Mouse (Mus musculus) adrenal gland, postnatal 14 days (tissue): ENCODE results near the gene Slc30a1. TPM values are rescaled to one million over a fixed set of nuclear protein-coding genes. Genes with fewer than 3 reads are reported as not detected.

Experiments used
- DNase-seq: peaks from one replicate; pipeline ENCODE4 v3.0.0; 2021; ENCODE audit warnings: mixed read lengths
- total RNA-seq: library from RNA; stranded (reverse); gene quantifications from 2 replicates; pipeline ENCODE4 v1.2.3, GENCODE M21; 2021

Gene Slc30a1
- total RNA-seq, 1 experiment from 2014 or later: 25.2 TPM

DNA sequence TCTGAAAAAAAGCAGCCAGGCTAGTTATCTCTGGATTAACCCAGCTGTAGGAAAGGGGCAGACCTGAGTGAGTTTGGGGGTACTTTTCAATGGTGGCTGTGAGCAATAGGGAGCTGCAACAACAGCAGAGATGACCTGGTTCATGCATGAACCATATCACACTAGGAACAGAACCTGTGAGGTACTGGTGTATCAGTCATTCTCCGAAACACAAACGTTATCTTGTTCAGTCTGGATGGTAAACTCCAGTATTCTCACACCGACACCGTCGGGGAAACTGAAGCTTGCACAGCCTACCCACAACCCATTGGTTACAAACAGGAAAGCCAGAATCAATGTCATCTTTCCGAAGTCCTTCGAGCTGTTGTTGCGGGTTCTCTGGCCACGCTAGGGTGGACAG is 11.7 kb upstream of the Slc30a1 start:
- DNase-seq: no peak

- peak; percentile 60 for DNase-seq
These were observed 9.6 kb upstream of the Slc30a1 start for GRCm38 (mm10) chr1:191896806-191897552.

- DNase-seq: peak; percentile 83
These were observed 682 bp upstream of the Slc30a1 start for GRCm38 (mm10) chr1:191905637-191906533.

GRCm38 (mm10) chr1:191907431-191907810 is 854 bp downstream of the Slc30a1 start:
- DNase-seq: peak; percentile 88

DNA sequence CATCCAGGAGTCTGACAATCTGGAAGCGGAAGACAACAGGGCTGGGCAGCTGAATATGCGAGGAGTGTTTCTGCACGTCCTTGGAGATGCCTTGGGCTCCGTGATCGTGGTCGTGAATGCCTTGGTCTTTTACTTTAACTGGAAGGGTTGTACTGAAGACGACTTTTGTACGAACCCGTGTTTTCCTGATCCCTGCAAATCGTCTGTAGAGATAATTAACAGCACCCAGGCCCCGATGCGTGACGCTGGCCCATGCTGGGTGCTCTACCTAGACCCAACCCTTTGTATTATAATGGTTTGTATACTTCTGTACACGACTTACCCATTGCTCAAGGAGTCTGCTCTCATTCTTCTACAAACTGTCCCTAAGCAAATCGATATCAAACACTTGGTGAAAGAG is 2.3 kb downstream of the Slc30a1 start:
- DNase-seq: no peak

GRCm38 (mm10) chr1:191909316-191909715 is 2.7 kb downstream of the Slc30a1 start:
- DNase-seq: no peak

- DNase-seq: no peak
These were observed 4.1 kb downstream of the Slc30a1 start for GRCm38 (mm10) chr1:191910646-191911045.

DNA sequence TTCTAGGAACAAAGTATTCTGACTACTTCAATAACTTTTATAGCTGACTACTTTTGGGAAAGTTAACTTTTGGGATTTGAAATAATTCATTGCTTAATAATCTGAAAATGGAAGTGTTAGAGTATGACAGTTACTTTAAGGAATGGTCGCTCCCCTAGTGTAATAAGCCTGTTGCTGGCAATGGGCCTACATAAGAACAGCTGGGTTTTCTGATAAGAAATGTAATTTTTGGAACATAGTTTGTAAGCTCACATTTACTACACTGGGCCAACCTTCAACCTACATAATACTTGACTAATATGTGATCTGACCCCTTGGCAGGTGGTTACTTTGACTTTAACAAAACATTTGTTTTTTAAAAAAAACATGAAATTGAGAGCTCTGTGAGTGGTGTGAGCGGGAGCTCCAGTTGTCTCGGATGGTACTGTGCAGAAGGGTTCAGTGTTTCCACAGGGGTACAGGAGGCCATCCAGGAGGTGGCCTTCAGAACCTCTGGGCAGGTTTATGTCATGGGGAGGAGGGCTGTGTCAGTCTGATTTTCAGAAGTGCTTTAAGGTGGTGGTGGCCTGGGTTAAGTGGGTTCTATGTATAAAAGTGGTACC is 4.6 kb downstream of the Slc30a1 start:
- DNase-seq: no peak

DNA sequence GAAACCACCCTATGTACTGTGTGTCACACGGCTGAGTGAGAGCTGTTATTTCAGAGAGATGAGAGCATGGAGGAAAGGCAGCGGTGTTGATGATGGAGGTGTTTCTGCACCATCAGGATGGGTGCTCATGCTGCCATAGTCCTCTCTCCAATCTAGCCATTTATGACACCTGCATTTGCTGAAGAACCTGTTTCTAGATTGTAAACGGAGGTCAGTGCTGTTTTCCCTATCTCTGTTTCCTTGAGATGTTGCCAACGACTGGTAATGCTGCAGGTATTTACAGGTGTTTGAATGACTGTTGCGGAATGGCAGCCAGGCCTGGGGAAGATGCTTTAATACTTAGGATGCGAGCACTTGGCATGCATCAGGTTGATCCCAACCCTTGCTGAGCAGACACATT is 8.1 kb downstream of the Slc30a1 start:
- DNase-seq: no peak

DNA sequence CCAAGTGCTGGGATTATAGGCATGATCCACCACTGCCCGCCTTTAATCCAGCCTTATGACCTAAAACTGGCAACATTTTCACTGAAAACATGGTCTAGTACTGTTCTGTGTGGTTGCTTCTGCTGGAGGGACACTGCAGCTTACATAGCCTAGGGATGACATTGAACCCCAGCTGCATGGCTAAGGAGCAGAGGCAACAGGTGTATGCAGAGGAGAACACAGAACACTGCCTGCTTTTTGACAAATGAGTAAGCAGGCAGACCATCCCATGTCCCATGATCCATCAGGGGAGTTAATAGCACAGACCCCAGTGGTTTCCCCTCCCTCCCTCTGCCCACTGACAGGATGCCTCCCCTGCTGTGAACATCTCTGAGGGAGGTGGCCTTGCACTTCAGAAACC is 9.0 kb downstream of the Slc30a1 start:
- DNase-seq: no peak

DNA sequence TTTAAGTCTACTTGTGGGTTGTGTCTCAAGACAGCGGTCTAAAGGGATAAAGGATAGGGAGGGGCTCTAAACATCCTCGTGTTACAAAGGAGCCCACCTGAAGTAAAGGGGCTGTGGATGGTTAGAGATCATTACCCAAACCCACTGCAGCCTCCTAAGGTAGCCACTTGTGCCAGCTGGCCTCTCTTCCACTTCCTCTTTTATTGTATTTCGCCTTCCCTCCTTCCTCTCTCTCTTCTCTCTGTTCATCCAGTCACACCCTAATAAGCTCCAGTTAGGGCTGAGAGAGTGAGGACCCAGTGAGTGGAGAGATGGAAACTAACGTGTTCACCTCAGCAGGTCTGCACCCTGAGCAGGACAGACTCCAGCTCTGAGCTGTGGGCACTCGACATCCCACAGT is 10.3 kb downstream of the Slc30a1 start:
- no peak for DNase-seq

DNA sequence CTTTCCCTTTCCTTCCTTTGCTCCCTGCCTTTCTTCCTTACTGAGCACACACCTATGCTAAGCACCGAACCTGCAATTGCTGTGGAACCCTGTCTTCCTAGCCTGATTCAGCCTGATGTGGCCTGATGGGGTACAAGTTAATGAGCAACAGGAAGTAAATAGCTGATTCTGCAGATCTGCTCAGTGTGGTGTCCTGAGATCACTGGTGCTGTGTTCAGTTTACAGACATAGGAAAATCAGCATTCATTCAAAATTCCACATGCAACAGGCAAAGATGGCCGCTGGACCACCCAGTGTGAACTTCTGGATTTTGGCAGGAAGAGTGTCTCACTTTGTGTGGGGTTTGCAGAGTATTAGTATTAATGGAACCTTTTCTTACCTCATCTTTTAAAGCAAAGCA is 12.8 kb downstream of the Slc30a1 start:
- DNase-seq: no peak

- no peak for DNase-seq
These were observed 15.1 kb downstream of the Slc30a1 start for GRCm38 (mm10) chr1:191921701-191922100.

DNA sequence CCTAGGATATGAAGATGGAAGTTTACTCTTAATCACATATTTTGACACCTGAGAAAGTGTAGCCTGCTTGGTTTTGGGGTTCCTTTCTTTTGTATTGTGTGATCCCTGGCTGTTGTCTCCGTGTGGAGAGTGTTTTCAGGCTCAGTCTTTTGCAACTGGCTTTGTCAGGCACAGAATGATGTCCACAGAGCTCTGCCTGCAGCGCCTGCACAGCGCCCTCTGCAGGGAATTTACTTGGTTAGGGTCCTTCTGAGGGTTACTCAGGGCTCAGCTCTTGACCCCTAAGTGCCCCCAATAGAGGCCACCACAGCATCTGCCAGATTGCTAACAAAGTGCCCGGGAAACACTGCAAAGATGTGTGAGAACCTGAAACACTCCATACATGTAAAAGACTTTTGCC is 18.9 kb downstream of the Slc30a1 start:
- no peak for DNase-seq

- no peak for DNase-seq
These were observed 20.1 kb downstream of the Slc30a1 start for GRCm38 (mm10) chr1:191926681-191927080.

- DNase-seq: no peak
These were observed 21.8 kb downstream of the Slc30a1 start for GRCm38 (mm10) chr1:191928345-191928744.

DNA sequence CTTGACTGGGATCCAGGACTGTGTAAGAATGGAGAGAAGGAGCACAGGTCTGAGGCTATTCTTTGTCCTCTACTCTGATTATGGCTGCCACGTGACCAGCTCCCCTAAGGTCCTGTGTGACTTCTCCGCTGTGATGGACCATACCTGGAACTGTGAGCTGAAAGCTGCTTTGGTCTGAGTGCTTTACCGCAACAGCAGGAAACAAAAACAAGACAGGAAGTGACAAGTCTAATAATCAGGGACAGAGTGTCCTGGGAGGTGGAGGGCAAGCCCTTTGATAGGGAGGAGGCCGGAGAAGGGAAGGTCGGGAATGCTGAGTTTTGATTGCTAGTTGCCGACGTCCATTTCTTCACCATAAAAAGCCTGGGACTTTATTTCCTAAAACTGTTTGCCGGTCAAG is 22.5 kb downstream of the Slc30a1 start:
- no peak for DNase-seq

DNA sequence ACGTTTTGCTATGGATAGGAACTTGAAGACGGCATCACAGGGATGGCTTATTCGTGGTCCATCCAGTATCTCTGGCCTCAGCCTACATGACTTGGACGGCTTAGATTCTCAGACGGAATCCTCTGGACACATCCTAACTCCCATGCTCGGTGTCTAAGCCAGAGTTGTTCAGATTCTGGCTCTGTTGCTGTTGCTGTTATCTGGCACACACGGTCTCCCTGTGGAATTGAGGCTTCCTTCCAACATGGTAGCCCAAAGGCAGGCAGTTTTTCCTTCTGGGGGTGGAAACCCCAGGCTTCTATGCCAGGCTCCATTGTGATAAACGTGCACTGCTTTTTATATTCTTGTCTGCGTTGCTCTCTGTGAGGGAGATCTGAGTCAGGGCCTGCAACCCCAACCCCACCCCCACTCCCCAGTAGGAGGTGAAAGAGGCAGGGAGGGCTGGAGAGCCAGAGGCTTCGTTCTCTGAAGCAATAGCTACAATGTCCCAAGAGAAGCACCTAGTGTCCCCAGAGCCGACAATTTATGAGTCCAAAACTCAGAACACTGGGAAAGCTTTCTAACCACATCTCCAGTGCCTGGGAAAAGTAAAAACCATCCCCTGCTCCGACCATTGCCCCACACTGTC is 23.4 kb downstream of the Slc30a1 start:
- peak; percentile 39 for DNase-seq

DNA sequence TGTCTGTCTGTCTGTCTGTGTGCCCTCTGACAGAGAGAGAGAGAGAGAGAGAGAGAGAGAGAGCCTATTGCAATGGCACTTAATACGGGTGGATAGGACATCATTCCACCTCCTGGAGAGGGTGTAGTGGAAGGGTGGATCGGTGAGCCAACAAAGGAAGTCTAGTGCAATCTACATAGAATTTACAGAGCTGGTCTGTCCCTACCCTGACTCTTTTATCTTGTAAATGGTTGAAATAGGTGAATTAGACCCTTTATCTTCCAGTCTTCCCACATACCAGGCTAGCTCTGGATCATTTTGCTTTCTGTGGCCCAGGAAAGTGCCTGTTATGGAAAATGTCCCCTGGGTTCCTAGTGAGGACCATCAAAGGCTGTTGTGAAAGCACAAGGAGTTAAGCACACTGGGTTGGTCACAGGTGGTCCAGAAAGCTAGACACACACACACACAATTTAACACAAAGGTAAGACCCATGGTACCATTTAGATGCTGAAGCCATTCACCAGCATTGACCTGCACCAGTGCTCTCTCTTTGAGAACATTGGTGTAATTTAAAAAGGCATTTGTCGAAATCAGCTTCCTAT is 24.0 kb downstream of the Slc30a1 start:
- no peak for DNase-seq

- DNase-seq: no peak
These were observed 25.9 kb downstream of the Slc30a1 start for GRCm38 (mm10) chr1:191932286-191932985.

- no peak for DNase-seq
These were observed 26.5 kb downstream of the Slc30a1 start for GRCm38 (mm10) chr1:191932986-191933632.
